Mouse (Mus musculus) right cerebral cortex, postnatal 10 days (tissue): ENCODE data around the gene Thsd7a.

Source experiments
- DNase-seq, 2 experiments: peaks; one replicate each; pipeline ENCODE4 v3.0.0; 2021; ENCODE audit warnings: low spot score in 2 of 2

Gene Thsd7a

GRCm38 (mm10) chr6:12748787-12749530, at the start of gene Thsd7a:
Gene Thsd7a, minus strand, starts transcription at chr6:12749410.
- peak; percentile 65 to 72 for DNase-seq

GRCm38 (mm10) chr6:12787129-12787528, 37.9 kb upstream of the Thsd7a start:
- DNase-seq, result no peak

GRCm38 (mm10) chr6:12786378-12786982, 37.3 kb upstream of the Thsd7a start:
- no peak for DNase-seq

- DNase-seq, result no peak
Measured at GRCm38 (mm10) chr6:12784918-12785618, 35.9 kb upstream of the Thsd7a start.

- no peak for DNase-seq
Measured at GRCm38 (mm10) chr6:12772799-12773198, 23.6 kb upstream of the Thsd7a start.

- no peak for DNase-seq
Measured at GRCm38 (mm10) chr6:12765191-12765590, 16.0 kb upstream of the Thsd7a start.

GRCm38 (mm10) chr6:12764606-12765005, 15.4 kb upstream of the Thsd7a start:
- no peak for DNase-seq

- DNase-seq, result no peak
Measured at GRCm38 (mm10) chr6:12763816-12764215, 14.6 kb upstream of the Thsd7a start.

GRCm38 (mm10) chr6:12759328-12760193, 10.4 kb upstream of the Thsd7a start:
- no peak for DNase-seq

- no peak for DNase-seq
Measured at GRCm38 (mm10) chr6:12752297-12752696, 3.1 kb upstream of the Thsd7a start.

GRCm38 (mm10) chr6:12750441-12750840, 1.2 kb upstream of the Thsd7a start:
- no peak for DNase-seq

GRCm38 (mm10) chr6:12749531-12750210, 461 bp upstream of the Thsd7a start:
- no peak for DNase-seq

- DNase-seq, result no peak
Measured at GRCm38 (mm10) chr6:12748454-12748786, 790 bp downstream of the Thsd7a start.

- peak; percentile 25 to 40 for DNase-seq
Measured at GRCm38 (mm10) chr6:12747856-12748450, 1.3 kb downstream of the Thsd7a start.

- no peak for DNase-seq
Measured at GRCm38 (mm10) chr6:12742791-12743190, 6.4 kb downstream of the Thsd7a start.

GRCm38 (mm10) chr6:12733924-12734323, 15.3 kb downstream of the Thsd7a start:
- no peak for DNase-seq

- DNase-seq, result no peak
Measured at GRCm38 (mm10) chr6:12716071-12716470, 33.1 kb downstream of the Thsd7a start.

GRCm38 (mm10) chr6:12712581-12712980, 36.6 kb downstream of the Thsd7a start:
- DNase-seq, result no peak

- DNase-seq, result no peak
Measured at GRCm38 (mm10) chr6:12702925-12703324, 46.3 kb downstream of the Thsd7a start.

GRCm38 (mm10) chr6:12699089-12699488, 50.1 kb downstream of the Thsd7a start:
- DNase-seq, result no peak

- no peak for DNase-seq
Measured at GRCm38 (mm10) chr6:12693689-12694088, 55.5 kb downstream of the Thsd7a start.
